Mouse (Mus musculus) brain, adult 2 months (tissue): ENCODE measurements around the gene 9930104L06Rik.

Experiments
- DNase-seq: peaks from one replicate; pipeline ENCODE4 v3.0.0; 2011; ENCODE audit warnings: low read depth, low spot score

Gene 9930104L06Rik

DNA sequence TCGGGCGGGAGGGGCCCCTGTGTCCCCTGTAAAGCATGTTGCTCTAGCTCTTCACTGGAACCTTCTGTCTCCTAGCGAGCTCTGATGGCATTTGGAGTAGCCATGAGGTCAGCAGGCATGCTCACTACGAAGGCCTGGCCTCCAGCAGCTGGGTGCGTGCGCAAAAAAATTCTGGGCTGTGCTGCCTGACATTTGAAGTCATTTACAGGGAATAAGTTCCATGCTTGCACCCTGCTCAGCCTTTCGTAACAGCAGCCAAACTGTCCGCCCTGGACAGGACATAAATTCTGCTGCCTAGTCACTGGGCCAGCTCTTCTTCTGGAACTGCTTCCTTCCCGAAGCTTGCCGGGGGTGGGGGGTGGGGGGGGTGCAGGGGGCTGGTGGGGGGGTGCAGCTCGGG, 22.2 kb downstream of the 9930104L06Rik start:
- DNase-seq: no peak

DNA sequence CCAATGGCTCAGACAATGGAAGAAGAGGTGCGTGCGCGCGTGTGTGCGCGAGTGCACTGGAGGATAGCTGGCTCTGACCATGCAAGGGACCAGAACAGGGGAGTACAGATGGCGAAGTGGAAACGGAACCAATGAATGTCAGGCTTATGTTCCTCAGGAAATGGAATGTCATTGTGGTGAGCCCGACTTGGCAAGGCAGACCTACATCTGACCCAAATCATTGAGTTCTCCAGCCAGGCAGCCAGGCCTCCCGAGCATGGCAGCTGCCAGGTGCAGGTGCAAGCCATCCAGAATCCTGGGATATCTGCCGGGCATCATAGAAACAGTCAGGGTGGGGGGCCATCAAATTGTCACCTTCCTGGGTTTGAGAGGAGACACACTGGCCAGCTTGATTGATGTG, 24.1 kb downstream of the 9930104L06Rik start:
- DNase-seq: peak; percentile 35

DNA sequence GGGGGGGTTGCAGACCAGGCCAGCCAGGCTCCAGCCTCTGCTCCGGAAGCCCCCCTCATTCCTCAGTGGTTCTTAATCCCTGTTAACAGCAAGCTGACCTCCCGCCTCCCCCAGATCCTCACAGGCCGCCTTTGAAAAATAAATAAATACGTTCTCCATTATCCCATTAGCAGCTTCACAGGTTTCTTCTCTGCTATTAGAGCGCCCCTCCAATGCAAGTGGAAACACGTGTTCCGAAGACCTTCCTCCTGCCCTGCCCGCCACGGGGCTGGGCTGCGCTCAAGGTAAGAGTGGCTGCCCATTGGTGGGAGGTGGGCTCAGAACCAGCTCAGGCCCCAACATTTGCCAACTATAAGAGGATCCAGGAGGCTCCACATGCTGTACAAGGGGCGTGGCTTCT, 25.7 kb downstream of the 9930104L06Rik start:
- no peak for DNase-seq

DNA sequence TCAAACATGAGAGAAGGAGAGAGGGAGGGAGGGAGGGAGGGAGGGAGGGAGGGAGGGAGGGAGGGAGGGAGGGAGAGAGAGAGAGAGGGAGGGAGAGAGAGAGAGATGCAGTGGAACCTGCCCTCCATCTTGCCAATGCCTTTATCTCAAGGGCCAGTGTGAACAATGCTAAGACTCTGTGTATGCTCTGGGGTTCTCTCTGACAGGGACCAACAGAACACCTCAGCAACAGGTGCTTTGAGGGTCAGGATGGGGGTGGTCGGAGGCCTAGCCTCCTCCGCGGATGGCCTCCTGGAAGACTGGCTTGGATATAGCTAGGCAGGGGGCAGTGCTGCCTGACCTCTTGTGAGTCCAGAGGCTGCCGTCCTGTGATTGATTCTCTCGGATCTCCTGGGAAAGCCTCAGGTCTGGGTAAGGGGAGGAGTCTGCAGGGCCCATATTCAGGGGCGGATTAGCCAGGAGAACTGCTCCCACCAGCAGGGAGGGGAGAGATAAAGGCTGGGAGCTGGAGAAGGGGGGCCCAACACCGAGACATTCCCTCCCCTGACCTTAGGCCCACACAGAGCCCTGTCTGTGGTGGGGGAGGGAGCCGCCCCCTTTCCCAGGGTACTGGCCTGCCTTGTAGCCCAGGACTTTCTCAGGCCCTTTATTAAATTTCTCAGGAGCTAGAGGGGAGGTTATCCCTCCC, 28.2 kb downstream of the 9930104L06Rik start:
- DNase-seq: no peak

DNA sequence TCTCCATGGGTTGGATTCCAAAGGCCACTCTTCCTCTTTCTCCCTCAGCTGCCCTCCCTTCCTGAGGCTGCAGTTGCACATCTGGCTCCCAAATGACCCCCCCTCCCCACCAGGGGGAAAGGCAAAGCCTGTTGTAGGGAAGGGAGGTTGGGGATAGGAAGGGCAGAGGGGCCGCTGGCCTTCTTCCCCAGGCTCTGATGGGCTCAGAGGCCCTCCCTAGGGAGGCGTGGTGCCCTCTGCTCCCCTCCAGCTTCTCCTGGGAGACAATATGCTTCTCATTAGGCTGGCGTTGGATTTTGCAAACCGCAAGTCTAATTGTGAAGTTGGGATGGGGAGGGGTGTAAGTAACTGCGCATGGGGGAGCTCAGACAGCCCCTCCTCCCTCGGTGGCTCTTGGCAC, 31.9 kb downstream of the 9930104L06Rik start:
- no peak for DNase-seq

GRCm38 (mm10) chr4:124969219-124969848, 32.5 kb downstream of the 9930104L06Rik start:
- no peak for DNase-seq

- no peak for DNase-seq
Observed at GRCm38 (mm10) chr4:124970194-124970593, 33.3 kb downstream of the 9930104L06Rik start.

DNA sequence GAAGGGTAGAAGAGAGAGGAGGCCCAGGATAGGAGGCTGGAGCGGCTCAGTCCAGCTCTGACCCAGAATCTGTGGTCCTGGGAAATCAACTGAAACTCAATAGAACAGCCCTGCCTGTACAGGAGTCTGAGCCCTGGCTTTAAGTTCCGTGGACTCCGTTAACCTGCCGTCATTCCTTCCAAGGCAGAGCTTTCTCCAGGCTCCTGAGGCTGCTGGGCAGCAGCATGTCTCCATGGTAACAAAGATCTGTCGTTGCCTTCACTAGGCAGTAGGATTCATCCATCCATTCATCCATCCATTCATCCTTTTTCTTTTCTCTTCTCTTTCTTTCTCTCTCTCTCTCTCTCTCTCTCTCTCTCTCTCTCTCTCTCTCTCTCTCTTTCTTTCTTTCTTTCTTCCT, 33.8 kb downstream of the 9930104L06Rik start:
- DNase-seq: peak; percentile 47

- no peak for DNase-seq
Observed at GRCm38 (mm10) chr4:124971094-124971493, 34.2 kb downstream of the 9930104L06Rik start.

GRCm38 (mm10) chr4:124972316-124972715, 35.5 kb downstream of the 9930104L06Rik start:
- no peak for DNase-seq

- DNase-seq: no peak
Observed at GRCm38 (mm10) chr4:124973296-124973695, 36.4 kb downstream of the 9930104L06Rik start.

DNA sequence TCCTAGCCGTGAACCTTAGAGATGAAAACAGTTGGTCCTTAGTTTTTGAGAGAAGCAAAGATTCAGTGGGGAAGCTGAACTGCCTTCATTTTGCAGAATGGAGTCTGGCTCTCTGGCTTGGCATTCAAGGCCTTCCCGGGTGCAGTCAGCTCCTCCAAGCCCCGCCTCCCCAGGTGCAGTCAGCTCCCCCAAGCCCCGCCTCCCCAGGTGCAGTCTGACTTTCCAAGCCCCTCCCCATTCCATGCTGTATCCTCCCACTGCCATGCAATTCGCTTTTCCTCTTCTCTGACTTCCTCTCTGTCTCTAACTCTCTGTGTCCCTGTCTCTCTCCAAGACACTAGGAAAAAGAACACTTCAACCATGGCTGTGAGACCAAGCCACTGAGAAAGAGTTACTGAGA, 41.4 kb downstream of the 9930104L06Rik start:
- DNase-seq: no peak

DNA sequence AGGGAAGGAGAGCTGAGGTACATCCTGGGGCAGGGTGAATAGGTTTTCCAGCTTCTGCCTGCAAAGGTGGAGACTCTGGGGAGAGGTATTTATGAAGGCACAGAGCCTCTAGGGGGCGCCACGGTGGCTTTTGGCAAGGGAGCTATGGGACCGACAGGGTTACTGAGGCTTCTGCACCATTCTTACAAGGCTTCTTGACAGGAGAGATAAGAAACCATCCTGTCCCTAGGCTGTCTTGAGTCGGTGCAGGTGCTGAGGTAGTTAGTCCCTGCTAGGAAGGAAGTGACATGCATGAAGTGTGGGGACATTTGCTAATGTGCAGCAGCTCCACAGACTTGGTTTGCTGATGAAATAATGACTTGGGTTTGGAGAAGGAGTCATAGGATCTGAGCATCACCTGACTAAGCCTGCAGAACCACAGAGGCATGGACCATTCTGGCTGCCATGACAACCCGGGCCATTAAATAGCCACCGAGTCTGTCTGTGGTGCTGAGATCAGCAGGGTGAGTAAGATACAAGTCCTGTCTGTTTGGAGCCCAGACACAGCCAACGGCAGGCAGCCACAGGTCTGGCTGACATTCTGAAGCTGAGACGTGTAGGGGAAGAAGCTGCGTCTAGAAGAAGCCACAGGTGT, 47.2 kb downstream of the 9930104L06Rik start:
- DNase-seq: peak; percentile 61

DNA sequence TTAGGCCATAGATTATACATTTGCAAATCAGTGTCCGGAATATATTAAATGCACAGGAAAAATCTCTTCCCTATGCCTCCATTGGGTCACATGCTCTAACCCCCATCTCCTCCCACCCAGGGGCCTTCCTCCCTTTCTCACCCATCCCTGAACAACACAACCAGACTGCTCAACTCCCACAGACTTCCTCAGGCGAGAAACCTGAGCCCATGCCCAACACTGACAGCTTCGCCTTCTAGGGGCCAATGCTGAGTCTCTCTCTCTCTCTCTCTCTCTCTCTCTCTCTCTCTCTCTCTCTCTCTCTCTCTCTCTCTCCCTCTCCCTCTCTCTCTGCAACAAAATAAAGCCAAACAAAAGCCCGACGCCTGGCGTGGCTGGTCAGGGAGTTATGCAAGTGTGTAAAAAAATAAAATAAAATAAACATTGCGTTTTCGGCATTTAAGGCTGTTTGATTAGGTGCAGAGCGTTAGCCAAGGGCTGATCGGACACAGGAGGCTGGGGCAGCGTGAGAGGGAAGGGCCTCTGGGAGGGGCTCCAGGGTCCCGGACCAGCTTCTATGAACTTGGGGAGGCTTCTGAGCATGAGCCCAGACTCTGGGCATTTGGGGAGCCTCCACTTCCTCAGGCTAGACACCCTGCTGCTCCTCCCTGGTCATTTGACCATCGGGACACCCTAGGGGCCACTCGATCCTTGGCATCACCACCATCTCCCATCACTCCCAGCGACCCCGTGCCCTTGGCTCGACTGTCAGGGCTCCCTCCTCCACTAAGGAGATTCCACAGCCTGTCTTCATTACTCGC, 48.2 kb downstream of the 9930104L06Rik start:
- peak; percentile 69 for DNase-seq

GRCm38 (mm10) chr4:124985671-124986602, 49.1 kb downstream of the 9930104L06Rik start, which contains the start of gene Rspo1:
Rspo1 (plus strand) TSS chr4:124986430.
- no peak for DNase-seq

DNA sequence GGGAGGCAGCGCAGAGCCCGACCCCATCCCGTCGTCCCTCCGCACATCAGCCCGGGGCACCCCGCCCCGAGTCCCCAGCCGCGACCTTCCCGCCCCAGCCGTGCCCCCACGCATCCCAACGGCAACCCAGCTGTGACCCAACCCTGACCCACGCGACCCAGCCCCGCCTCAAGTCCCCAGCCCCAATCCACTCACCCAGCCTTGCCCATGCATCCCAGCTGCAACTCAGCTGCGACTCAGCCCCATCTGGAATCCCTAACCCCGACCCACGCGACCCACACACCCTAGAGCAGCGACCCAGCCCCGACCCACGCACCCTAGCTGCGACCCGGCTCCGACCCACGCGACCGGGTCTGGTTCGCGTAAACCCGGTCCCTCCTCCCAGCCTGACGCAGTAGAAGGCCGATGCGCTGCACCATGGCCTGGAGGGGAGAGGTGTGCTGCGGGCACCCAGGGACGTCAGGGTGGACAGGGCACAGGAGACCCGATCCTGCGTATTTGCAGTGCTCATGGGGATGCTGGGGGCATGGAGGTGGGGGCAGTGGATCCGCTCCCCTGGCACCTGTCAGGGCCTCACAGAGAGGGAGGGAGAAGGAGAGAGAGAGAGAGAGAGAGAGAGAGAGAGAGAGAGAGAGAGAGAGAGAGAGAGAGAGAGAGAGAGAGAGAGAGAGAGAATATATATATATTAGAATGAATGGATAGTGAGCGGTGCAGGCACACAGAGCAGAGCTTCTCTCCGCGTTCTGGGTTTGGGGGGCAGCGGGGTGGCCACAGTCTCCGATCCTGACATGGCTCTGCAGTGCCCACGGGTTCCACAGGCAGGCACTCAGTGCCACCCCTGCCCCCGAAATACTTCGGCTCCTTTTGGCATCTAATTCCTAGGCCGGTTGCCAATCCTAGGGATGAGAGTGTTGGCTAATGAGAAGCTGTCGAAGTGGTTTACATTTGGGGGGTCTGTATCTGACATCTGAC, 50.2 kb downstream of the 9930104L06Rik start:
- no peak for DNase-seq

- DNase-seq: no peak
Observed at GRCm38 (mm10) chr4:124987711-124988097, 50.9 kb downstream of the 9930104L06Rik start.

DNA sequence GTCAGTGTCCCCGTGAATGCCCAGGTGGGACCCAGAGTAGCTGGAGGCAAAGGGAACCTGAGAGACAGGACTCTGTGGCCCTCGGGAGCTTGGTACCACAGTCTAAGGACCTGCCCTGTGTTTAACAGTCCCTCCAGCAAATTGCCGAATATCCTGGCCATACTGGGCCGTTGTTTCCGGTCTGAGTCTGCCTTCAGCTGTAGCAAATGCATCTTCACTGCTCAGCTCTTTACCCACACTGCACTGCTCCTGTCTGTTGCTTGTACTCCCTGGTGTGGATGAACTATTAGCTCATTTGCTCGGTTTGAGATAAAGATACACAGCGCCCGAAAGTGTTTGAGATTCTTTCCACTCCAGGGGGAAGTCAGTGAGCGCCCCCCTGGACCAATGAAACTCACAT, 51.5 kb downstream of the 9930104L06Rik start:
- DNase-seq: no peak

GRCm38 (mm10) chr4:124989787-124990253, 53.0 kb downstream of the 9930104L06Rik start:
- no peak for DNase-seq

DNA sequence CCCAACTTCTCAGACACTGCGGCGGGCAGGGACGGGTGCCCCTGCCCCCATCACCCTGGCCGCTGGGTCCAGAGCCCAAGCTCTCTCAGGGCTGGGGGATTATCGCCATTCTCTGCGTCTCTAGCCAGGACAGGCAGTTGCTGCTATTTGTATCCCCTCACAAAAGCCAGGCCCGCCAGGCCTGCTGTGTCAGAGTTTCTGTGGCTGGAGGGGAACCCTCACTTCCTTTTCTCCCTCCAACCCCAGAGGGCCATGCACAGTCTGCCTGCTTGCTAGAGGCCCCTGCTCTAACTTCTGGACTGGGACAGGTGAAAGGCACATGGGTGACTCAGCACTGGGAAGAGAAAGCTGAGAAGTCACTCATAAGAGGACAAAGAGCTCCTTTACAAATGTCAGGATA, 53.5 kb downstream of the 9930104L06Rik start:
- no peak for DNase-seq
